Mouse (Mus musculus): ENCODE measurements at regions not wholly inside any gene's neighbourhood (a gene's known extent, or its start where the extent isn't known, plus 50 kb on each side); places are given as distances from the start of the nearest gene placed in this dataset.

DNA sequence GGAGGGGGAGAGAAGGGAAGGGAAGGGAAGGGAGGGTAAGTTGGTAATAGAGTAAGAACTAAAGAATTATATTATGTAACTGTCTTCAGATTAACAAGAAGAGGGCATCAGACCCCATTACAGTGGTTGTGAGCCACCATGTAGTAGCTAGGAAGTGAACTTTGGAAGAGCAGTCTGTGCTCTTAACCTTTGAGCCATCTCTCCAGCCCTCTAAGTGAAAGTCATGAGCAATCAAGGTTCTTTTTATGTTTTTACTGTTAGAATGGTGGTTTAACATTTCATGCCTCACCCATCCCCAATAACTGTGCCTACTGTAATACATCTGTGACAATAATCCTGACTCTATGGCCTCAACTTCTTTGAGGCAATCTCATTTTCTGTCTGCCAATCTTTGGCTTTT, 169.6 kb upstream of the Arhgap24 start:
- no peak overlapping the region for H3K4me2 ChIP-seq (ENCODE audit: low read depth, low read length)
- ATAC-seq (ENCODE audit: low read depth), result no peak

GRCm38 (mm10) chr5:102328197-102328784, 152.9 kb upstream of the Arhgap24 start:
- Histone ChIP-seq H3K4me1 (ENCODE audit: control insufficient read depth, insufficient read depth, low read length) (no peaks in the 10 kb centered on the region), H3K27me3 (ENCODE audit: control insufficient read depth, insufficient read depth, low read length) (no peaks in the 10 kb centered on the region), H3K36me3 (ENCODE audit: control insufficient read depth, insufficient read depth, low read length) (no peaks in the 10 kb centered on the region), H3K9ac (replicated peaks; ENCODE audit: low read depth, low read length) (no peak overlapping the region), H3K4me2 (ENCODE audit: low read depth, low read length) (no peak overlapping the region), H3K4me3 (ENCODE audit: low read depth, low read length) (no peak overlapping the region), H3K9me3 (ENCODE audit: control insufficient read depth, low read length) (no peaks in the 10 kb centered on the region), H3K27ac (ENCODE audit: low read depth, low read length) (no peak overlapping the region)
- WGBS, result 46% methylated on average over 2 of the region's 2 CpGs
- no peak for ATAC-seq (ENCODE audit: low read depth)

More for the DNA sequence above, 169.6 kb upstream of the Arhgap24 start:
- H3K4me3 ChIP-seq (ENCODE audit: low read depth, low read length), result no peak overlapping the region
- no peaks in the 10 kb centered on the region for H3K4me1 ChIP-seq (ENCODE audit: control insufficient read depth, insufficient read depth, low read length)
- no peaks in the 10 kb centered on the region for H3K9me3 ChIP-seq (ENCODE audit: control insufficient read depth, low read length)
- no peak overlapping the region for H3K27ac ChIP-seq (ENCODE audit: low read depth, low read length)
- no peaks in the 10 kb centered on the region for H3K27me3 ChIP-seq (ENCODE audit: control insufficient read depth, insufficient read depth, low read length)
- H3K9ac ChIP-seq (replicated peaks; ENCODE audit: low read depth, low read length), result no peak overlapping the region
- H3K36me3 ChIP-seq (ENCODE audit: control insufficient read depth, insufficient read depth, low read length), result no peaks in the 10 kb centered on the region

- H3K9ac ChIP-seq (replicated peaks; ENCODE audit: low read depth, low read length), result no peak overlapping the region
- no peak for ATAC-seq (ENCODE audit: low read depth)
- no peaks in the 10 kb centered on the region for H3K9me3 ChIP-seq (ENCODE audit: control insufficient read depth, low read length)
- no peak overlapping the region for H3K4me2 ChIP-seq (ENCODE audit: low read depth, low read length)
- no peak overlapping the region for H3K4me3 ChIP-seq (ENCODE audit: low read depth, low read length)
- H3K36me3 ChIP-seq (ENCODE audit: control insufficient read depth, insufficient read depth, low read length), result no peaks in the 10 kb centered on the region
- no peaks in the 10 kb centered on the region for H3K4me1 ChIP-seq (ENCODE audit: control insufficient read depth, insufficient read depth, low read length)
- H3K27me3 ChIP-seq (ENCODE audit: control insufficient read depth, insufficient read depth, low read length), result no peaks in the 10 kb centered on the region
- 60% methylated on average over 5 of the region's 5 CpGs for WGBS
- no peak overlapping the region for H3K27ac ChIP-seq (ENCODE audit: low read depth, low read length)
Observed at GRCm38 (mm10) chr5:102333894-102334293, 147.3 kb upstream of the Arhgap24 start.

DNA sequence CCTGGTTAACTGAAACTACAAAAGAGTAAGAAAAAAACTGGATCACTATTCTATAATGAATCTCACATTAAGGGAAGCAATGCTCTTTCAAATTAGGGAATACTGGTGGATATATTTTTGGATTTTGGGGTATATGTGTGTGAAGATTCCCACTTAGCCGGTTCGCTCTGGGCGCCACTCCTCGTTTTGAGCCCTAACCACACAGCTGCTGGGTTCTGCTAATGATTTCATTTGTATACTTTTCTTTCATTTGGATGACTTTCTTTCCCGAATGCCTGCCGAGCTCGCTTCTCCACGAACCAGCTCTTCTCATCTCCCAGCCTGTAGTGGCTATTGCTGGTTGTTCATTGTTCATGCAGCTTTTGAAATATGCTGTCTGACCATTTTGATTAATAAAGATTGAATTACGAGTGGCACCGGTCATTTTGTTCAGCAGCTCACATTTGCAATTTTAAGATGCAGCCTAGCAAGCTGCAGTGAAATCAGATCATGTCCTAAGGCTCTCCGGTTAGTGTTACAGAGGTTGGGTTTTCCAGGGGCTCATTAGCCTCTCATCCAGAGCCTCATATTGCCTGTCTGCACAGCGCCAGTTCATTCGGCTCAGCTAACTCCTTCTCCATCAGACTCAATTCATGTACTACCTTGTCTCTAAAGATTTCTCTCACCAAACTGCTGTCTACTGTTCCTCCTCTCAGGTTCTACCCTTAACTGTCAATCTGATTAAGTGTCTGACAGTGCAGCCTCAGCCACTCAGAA, 146.6 kb upstream of the Arhgap24 start:
- ATAC-seq (ENCODE audit: low read depth), result no peak
- Histone ChIP-seq H3K36me3 (ENCODE audit: control insufficient read depth, insufficient read depth, low read length) (no peaks in the 10 kb centered on the region), H3K27me3 (ENCODE audit: control insufficient read depth, insufficient read depth, low read length) (no peaks in the 10 kb centered on the region), H3K9ac (replicated peaks; ENCODE audit: low read depth, low read length) (no peak overlapping the region), H3K4me3 (ENCODE audit: low read depth, low read length) (no peak overlapping the region), H3K9me3 (ENCODE audit: control insufficient read depth, low read length) (no peaks in the 10 kb centered on the region), H3K4me2 (ENCODE audit: low read depth, low read length) (no peak overlapping the region), H3K27ac (ENCODE audit: low read depth, low read length) (no peak overlapping the region), H3K4me1 (ENCODE audit: control insufficient read depth, insufficient read depth, low read length) (no peaks in the 10 kb centered on the region)
- WGBS, result 63% methylated on average over 13 of the region's 13 CpGs

- Histone ChIP-seq H3K4me1 (ENCODE audit: control insufficient read depth, insufficient read depth, low read length) (no peaks in the 10 kb centered on the region), H3K36me3 (ENCODE audit: control insufficient read depth, insufficient read depth, low read length) (no peaks in the 10 kb centered on the region), H3K4me2 (ENCODE audit: low read depth, low read length) (no peak overlapping the region), H3K4me3 (ENCODE audit: low read depth, low read length) (no peak overlapping the region), H3K27me3 (ENCODE audit: control insufficient read depth, insufficient read depth, low read length) (no peaks in the 10 kb centered on the region), H3K27ac (ENCODE audit: low read depth, low read length) (no peak overlapping the region), H3K9me3 (ENCODE audit: control insufficient read depth, low read length) (no peaks in the 10 kb centered on the region), H3K9ac (replicated peaks; ENCODE audit: low read depth, low read length) (no peak overlapping the region)
- 73% methylated on average over 3 of the region's 3 CpGs for WGBS
- ATAC-seq (ENCODE audit: low read depth), result 0 out of 2 replicates have a peak, but pooled peaks have one; percentile 56
Observed at GRCm38 (mm10) chr5:102366481-102366880, 114.7 kb upstream of the Arhgap24 start.

DNA sequence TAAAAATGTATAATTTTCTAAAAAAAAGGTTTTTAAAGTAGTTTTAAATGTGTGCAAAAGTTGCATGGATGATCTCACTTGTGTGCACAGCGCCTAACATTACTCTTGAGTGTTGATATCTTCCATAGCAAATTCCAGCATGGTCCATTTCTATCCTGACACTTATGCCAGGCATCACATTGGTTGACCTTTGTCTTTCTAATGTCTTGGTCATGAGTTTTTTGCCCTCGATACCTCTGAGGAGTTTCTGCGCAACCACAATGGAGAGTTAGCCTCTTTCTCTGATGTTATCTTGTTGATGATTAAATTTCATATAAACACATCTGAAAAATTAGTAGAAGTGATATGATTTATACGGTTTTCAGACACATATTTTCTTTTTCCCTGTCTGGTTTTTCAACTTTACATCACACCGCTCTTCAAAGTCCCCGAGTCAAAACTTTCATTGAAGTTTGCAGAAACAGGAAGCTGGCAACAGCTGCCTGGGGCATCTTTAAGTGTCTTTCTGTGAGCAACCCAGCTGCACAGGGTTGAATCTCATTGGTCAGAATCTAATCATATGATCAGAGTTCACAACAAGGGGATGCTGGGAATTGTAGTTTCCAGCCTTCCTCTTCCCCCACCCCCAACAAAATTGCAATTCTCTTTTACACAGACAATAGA, 107.8 kb upstream of the Arhgap24 start:
- no peaks in the 10 kb centered on the region for H3K27me3 ChIP-seq (ENCODE audit: control insufficient read depth, insufficient read depth, low read length)
- no peaks in the 10 kb centered on the region for H3K36me3 ChIP-seq (ENCODE audit: control insufficient read depth, insufficient read depth, low read length)
- no peak overlapping the region for H3K9ac ChIP-seq (replicated peaks; ENCODE audit: low read depth, low read length)
- no peak overlapping the region for H3K4me3 ChIP-seq (ENCODE audit: low read depth, low read length)
- no peak overlapping the region for H3K27ac ChIP-seq (ENCODE audit: low read depth, low read length)
- ATAC-seq (ENCODE audit: low read depth), result peak; percentile 93
- H3K4me1 ChIP-seq (ENCODE audit: control insufficient read depth, insufficient read depth, low read length), result no peaks in the 10 kb centered on the region
- no peaks in the 10 kb centered on the region for H3K9me3 ChIP-seq (ENCODE audit: control insufficient read depth, low read length)
- no peak overlapping the region for H3K4me2 ChIP-seq (ENCODE audit: low read depth, low read length)
- WGBS, result 77% methylated on average over 6 of the region's 6 CpGs

DNA sequence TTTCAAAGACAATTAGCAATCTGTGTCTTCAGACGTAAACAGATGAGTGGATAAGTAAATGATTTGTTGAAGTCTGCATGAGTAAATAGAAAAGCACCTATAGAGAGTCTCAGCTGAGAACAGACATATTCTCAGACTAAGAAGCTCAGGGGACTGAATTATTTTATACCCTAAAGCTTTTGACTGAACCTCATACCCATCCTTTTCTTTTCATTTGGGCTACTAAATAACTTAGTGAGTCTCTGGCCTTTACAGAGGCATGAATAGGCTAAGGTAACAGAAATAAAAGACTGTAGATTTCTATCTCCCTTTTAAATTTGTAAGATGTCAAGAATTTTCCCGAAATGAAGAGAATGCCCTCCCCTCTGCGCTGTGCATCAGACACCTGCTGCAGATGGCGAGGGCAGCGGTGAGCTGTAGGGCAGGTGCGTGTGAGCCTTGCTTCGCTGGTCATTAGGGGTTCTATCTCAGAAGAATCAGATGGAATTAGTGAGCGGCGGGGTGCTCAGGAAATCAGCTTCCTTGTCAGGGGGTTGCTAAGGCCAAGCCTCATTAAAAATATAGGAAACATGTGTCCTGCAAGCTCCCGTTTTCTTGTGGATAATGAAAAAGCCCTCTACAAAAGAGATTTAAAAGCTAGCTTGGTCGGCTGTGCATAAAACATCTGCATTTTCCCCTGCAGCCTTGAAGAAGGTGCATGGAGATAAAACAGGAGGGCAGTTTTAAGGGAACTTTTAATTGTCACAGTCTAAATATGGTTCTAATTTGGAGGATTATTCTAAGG, 107.0 kb upstream of the Arhgap24 start:
- ATAC-seq (ENCODE audit: low read depth), result peak; percentile 56
- no peak overlapping the region for H3K4me3 ChIP-seq (ENCODE audit: low read depth, low read length)
- no peaks in the 10 kb centered on the region for H3K4me1 ChIP-seq (ENCODE audit: control insufficient read depth, insufficient read depth, low read length)
- WGBS, result 61% methylated on average over 11 of the region's 11 CpGs
- H3K9me3 ChIP-seq (ENCODE audit: control insufficient read depth, low read length), result no peaks in the 10 kb centered on the region
- H3K27me3 ChIP-seq (ENCODE audit: control insufficient read depth, insufficient read depth, low read length), result no peaks in the 10 kb centered on the region
- no peak overlapping the region for H3K9ac ChIP-seq (replicated peaks; ENCODE audit: low read depth, low read length)
- H3K27ac ChIP-seq (ENCODE audit: low read depth, low read length), result no peak overlapping the region
- no peak overlapping the region for H3K4me2 ChIP-seq (ENCODE audit: low read depth, low read length)
- H3K36me3 ChIP-seq (ENCODE audit: control insufficient read depth, insufficient read depth, low read length), result no peaks in the 10 kb centered on the region

DNA sequence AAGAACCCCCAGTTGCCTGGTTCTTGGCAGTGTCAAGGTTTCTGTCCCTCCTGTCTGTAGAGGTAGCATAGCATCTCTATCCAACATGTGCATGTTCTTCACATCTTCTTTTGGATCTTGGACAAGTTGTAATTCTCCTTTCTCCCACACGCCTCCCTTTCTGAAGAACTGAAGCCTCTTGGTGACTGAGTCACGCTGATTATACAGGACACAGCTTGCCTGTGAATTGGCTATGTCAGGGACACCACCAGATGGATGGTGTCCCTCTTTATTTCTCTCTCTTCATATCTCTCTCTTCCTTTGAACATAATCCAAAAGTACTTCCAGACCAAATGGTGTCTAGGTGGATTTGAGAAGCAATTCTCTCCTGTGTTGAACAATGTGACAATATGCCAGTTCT, 105.9 kb upstream of the Arhgap24 start:
- no peak overlapping the region for H3K9ac ChIP-seq (replicated peaks; ENCODE audit: low read depth, low read length)
- H3K4me3 ChIP-seq (ENCODE audit: low read depth, low read length), result no peak overlapping the region
- ATAC-seq (ENCODE audit: low read depth), result no peak
- H3K27ac ChIP-seq (ENCODE audit: low read depth, low read length), result no peak overlapping the region
- no peak overlapping the region for H3K4me2 ChIP-seq (ENCODE audit: low read depth, low read length)
- WGBS, result 94% methylated on average over 2 of the region's 2 CpGs
- no peaks in the 10 kb centered on the region for H3K9me3 ChIP-seq (ENCODE audit: control insufficient read depth, low read length)
- no peaks in the 10 kb centered on the region for H3K27me3 ChIP-seq (ENCODE audit: control insufficient read depth, insufficient read depth, low read length)
- no peaks in the 10 kb centered on the region for H3K36me3 ChIP-seq (ENCODE audit: control insufficient read depth, insufficient read depth, low read length)
- H3K4me1 ChIP-seq (ENCODE audit: control insufficient read depth, insufficient read depth, low read length), result no peaks in the 10 kb centered on the region

All from neural tube, embryonic 14.5 days (tissue).